Mouse (Mus musculus): ENCODE results near the gene Lepr. TPM values are rescaled to one million over a fixed set of nuclear protein-coding genes. Genes with fewer than 3 reads are reported as not detected.
"Not testable (repeated sequence)": the region's sequence is repeated elsewhere in the genome, so short reads cannot be mapped to it uniquely, and the experiment has no call there.

Lepr gene
- total RNA-seq, 2 experiments from 2014 or later: 1.3 TPM; not detected in 1

- no peak for ATAC-seq (replicated peaks; ENCODE audit: low FRiP score, poor library complexity, severe bottlenecking)
These were observed 4.6 kb upstream of the Lepr start for GRCm38 (mm10) chr4:101712563-101712962.

- ATAC-seq (replicated peaks; ENCODE audit: low FRiP score, poor library complexity, severe bottlenecking): no peak
These were observed 1.9 kb upstream of the Lepr start for GRCm38 (mm10) chr4:101715302-101715701.

GRCm38 (mm10) chr4:101715805-101716204 lies 1.4 kb upstream of the Lepr start:
- no peak for ATAC-seq (replicated peaks; ENCODE audit: low FRiP score, poor library complexity, severe bottlenecking)

- ATAC-seq (replicated peaks; ENCODE audit: low FRiP score, poor library complexity, severe bottlenecking): no peak
These were observed 1.9 kb downstream of the Lepr start for GRCm38 (mm10) chr4:101718991-101719580.

- no peak for ATAC-seq (replicated peaks; ENCODE audit: low FRiP score, poor library complexity, severe bottlenecking)
These were observed 4.5 kb downstream of the Lepr start for GRCm38 (mm10) chr4:101721705-101722104.

GRCm38 (mm10) chr4:101741973-101742372 lies 24.8 kb downstream of the Lepr start:
- no peak for ATAC-seq (replicated peaks; ENCODE audit: low FRiP score, poor library complexity, severe bottlenecking)

GRCm38 (mm10) chr4:101745534-101745933 lies 28.3 kb downstream of the Lepr start:
- no peak for ATAC-seq (replicated peaks; ENCODE audit: low FRiP score, poor library complexity, severe bottlenecking)

GRCm38 (mm10) chr4:101760490-101760889 lies 43.3 kb downstream of the Lepr start:
- ATAC-seq (replicated peaks; ENCODE audit: low FRiP score, poor library complexity, severe bottlenecking): no peak

GRCm38 (mm10) chr4:101843923-101844322 lies 126.7 kb downstream of the Lepr start, which contains the start of gene B020004J07Rik:
B020004J07Rik (minus strand) TSS chr4:101844023.
- not testable (repeated sequence) for ATAC-seq (replicated peaks; ENCODE audit: low FRiP score, poor library complexity, severe bottlenecking)

GRCm38 (mm10) chr4:101850908-101851307 lies 133.7 kb downstream of the Lepr start:
- ATAC-seq (replicated peaks; ENCODE audit: low FRiP score, poor library complexity, severe bottlenecking): no peak

- no peak for ATAC-seq (replicated peaks; ENCODE audit: low FRiP score, poor library complexity, severe bottlenecking)
These were observed 143.7 kb downstream of the Lepr start for GRCm38 (mm10) chr4:101860873-101861272.

GRCm38 (mm10) chr4:101862289-101862688 lies 145.1 kb downstream of the Lepr start:
- no peak for ATAC-seq (replicated peaks; ENCODE audit: low FRiP score, poor library complexity, severe bottlenecking)

Other genes with a start within 250 kb of the Lepr start
- gene Dnajc6, start 220.8 kb upstream of the Lepr start, total RNA-seq (2015; ENCODE audit: low replicate concordance): 6.7 and 8.6 TPM in 2 replicates
- 5.1 and 5.9 TPM in 2 replicates for gene Dnajc6, start 220.8 kb upstream of the Lepr start, total RNA-seq (2017; ENCODE audit: low replicate concordance)
- gene Leprot, start 69.7 kb upstream of the Lepr start, total RNA-seq (2015; ENCODE audit: low replicate concordance): 16.1 and 21.9 TPM in 2 replicates
- gene Leprot, start 69.7 kb upstream of the Lepr start, total RNA-seq (2017; ENCODE audit: low replicate concordance): 26.3 and 31.0 TPM in 2 replicates
- not detected in 2 replicates for gene B020004J07Rik, start 126.6 kb downstream of the Lepr start, total RNA-seq (2015; ENCODE audit: low replicate concordance)
- gene B020004J07Rik, start 126.6 kb downstream of the Lepr start, total RNA-seq (2017; ENCODE audit: low replicate concordance): not detected in 2 replicates
- not detected in 2 replicates for gene C130073F10Rik, start 176.4 kb downstream of the Lepr start, total RNA-seq (2015; ENCODE audit: low replicate concordance)
- not detected in 2 replicates for gene C130073F10Rik, start 176.4 kb downstream of the Lepr start, total RNA-seq (2017; ENCODE audit: low replicate concordance)
- gene Gm12800, start 191.7 kb downstream of the Lepr start, total RNA-seq (2015; ENCODE audit: low replicate concordance): not detected in 2 replicates
- not detected in 2 replicates for gene Gm12800, start 191.7 kb downstream of the Lepr start, total RNA-seq (2017; ENCODE audit: low replicate concordance)
- not detected in 2 replicates for gene Gm12794, start 223.0 kb downstream of the Lepr start, total RNA-seq (2015; ENCODE audit: low replicate concordance)
- not detected in 2 replicates for gene Gm12794, start 223.0 kb downstream of the Lepr start, total RNA-seq (2017; ENCODE audit: low replicate concordance)

All from erythroblast, adult 5-6 weeks (primary cell).